Comparison of ENCODE assay signal across 1 mouse cellular context in the genomic region with DNA sequence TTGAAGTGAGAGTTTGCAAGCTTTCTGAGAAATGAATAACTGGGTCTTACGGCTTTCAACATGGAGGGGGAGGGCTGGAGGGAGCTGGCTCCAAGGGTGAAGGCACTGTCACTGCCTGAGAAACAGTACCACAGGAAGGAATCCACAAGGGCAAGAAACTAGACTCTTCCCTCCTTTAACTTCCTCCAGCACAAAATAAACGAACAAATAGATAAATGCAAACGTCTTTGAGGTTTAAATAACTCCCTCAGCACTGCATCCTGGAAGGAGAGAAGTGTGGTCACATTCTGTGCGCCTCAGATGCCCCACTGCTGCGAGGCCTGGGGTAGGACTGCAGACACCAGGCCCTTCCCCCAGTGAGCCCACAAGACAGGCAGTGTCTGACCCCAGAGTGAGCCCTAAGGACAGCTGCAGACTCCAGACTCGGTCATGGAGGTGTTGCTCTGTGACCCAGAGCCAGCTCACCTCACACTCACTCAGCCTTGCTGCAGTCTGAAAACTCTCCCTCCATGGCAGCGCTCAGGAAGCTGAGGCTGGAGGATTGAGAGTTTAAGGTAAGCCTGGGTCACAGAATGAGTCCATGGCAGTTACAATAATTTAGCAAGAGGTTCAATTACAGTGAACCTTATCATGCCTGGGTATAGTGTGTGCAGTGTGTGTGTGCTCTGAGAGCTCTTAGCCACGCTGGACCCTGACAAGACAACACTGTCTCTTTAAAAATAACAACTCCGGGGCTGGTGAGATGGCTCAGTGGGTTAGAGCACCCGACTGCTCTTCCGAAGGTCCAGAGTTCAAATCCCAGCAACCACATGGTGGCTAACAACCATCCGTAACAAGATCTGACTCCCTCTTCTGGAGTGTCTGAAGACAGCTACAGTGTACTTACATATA.
A peak's percentile ranks its signal among the peaks of the same experiment; 100 is the strongest.
TF ChIP-seq lines count a peak whose summit lies in the region.

No protein-coding gene starts in this region.

TF ChIP-seq in MEL, 35 proteins besides CTCF, POLR2A, EP300 and RAD21:
- TF ChIP-seq UBTF (IDR thresholded peaks at IDR 0.05; ENCODE audit: borderline replicate concordance, insufficient read depth, low read depth, low read length): 0 out of 2 replicates have a peak, but pooled peaks have one; percentile 45
- peak; percentile 85 for TF ChIP-seq TBP (IDR thresholded peaks at IDR 0.05; ENCODE audit: low read depth, low read length)
- peak; percentile 57; the same call in 1 of the 2 replicates for TF ChIP-seq SIN3A (IDR thresholded peaks at IDR 0.05; ENCODE audit: low read length)
- TF ChIP-seq BHLHE40 (IDR thresholded peaks at IDR 0.05; ENCODE audit: borderline replicate concordance, low read depth, low read length): 0 out of 2 replicates have a peak, but pooled peaks have one; percentile 21
- TF ChIP-seq POLR2AphosphoS5 (IDR thresholded peaks at IDR 0.05; ENCODE audit: borderline replicate concordance, low read depth, low read length): no peak
- peak; percentile 50; the same call in 1 of the 2 replicates for TF ChIP-seq ETS1 (IDR thresholded peaks at IDR 0.05; ENCODE audit: low read depth, low read length)
- TF ChIP-seq USF2 (IDR thresholded peaks at IDR 0.05; ENCODE audit: borderline replicate concordance in 1 of 2, insufficient read depth in 1 of 2, low read depth in 1 of 2, low read length in 2 of 2): no peak
- 0 out of 2 replicates have a peak, but pooled peaks have one; percentile 30 for TF ChIP-seq MXI1 (IDR thresholded peaks at IDR 0.05; ENCODE audit: low read depth, low read length)
- TF ChIP-seq HCFC1 (IDR thresholded peaks at IDR 0.05; ENCODE audit: low read depth, low read length): no peak; the same call in 1 of the 2 replicates
- peak; percentile 36; the same call in 1 of the 2 replicates for TF ChIP-seq NELFE (IDR thresholded peaks at IDR 0.05; ENCODE audit: low read depth, low read length)
- TF ChIP-seq MAZ (IDR thresholded peaks at IDR 0.05; ENCODE audit: low read depth, low read length): 0 out of 2 replicates have a peak, but pooled peaks have one; percentile 13
- TF ChIP-seq MYB (IDR thresholded peaks at IDR 0.05; ENCODE audit: low read depth, low read length): peak; percentile 84
- TF ChIP-seq GATA1 (IDR thresholded peaks at IDR 0.05; ENCODE audit: low read depth, low read length): peak; percentile 26; the same call in 1 of the 2 replicates
